Mouse (Mus musculus) intestine, postnatal 0 days (tissue): ENCODE data around the gene Fgf15. TPM values are rescaled to one million over a fixed set of nuclear protein-coding genes. Genes with fewer than 3 reads are reported as not detected.
"Not testable (repeated sequence)": the region's sequence is repeated elsewhere in the genome, so short reads cannot be mapped to it uniquely, and the experiment has no call there.

ENCODE experiments used
- ATAC-seq: fragments of 200-750 bp; cut with Nextera tagmentation; 2 replicates; pipeline ENCODE4 v1.8.0; 2017; ENCODE audit warnings: mild to moderate bottlenecking, moderate TSS enrichment, moderate library complexity
- H3K27ac ChIP-seq: fragments of 300-500 bp; sonication (generic); 2 replicates; pipeline ENCODE4 v1.5.1; 2014; ENCODE audit warnings: mild to moderate bottlenecking, low read depth, low read length, moderate library complexity
- H3K27me3 ChIP-seq: fragments of 300-500 bp; sonication (generic); replicated peaks from 2 replicates; pipeline ENCODE4 v1.6.1; 2014; ENCODE audit warnings: low read length, mixed read lengths; ENCODE audit not compliant: control insufficient read depth, insufficient read depth
- H3K36me3 ChIP-seq: fragments of 300-500 bp; sonication (generic); 2 replicates; pipeline ENCODE4 v1.6.1; 2014; ENCODE audit warnings: mild to moderate bottlenecking, moderate library complexity; ENCODE audit not compliant: control insufficient read depth, insufficient read depth
- H3K4me1 ChIP-seq: fragments of 300-500 bp; sonication (generic); replicated peaks from 2 replicates; pipeline ENCODE4 v1.6.1; 2014; ENCODE audit warnings: antibody characterized with exemption, low read length, mixed read lengths; ENCODE audit not compliant: control insufficient read depth, insufficient read depth
- H3K4me2 ChIP-seq: fragments of 300-500 bp; sonication (generic); replicated peaks from 2 replicates; pipeline ENCODE4 v1.6.1; 2014; ENCODE audit warnings: low read depth, mild to moderate bottlenecking, moderate library complexity
- H3K4me3 ChIP-seq: fragments of 300-500 bp; sonication (generic); 2 replicates; pipeline ENCODE4 v1.5.1; 2014; ENCODE audit warnings: low read depth, low read length
- H3K9ac ChIP-seq: fragments of 300-500 bp; sonication (generic); 2 replicates; pipeline ENCODE4 v1.6.1; 2014; ENCODE audit warnings: mild to moderate bottlenecking, low read depth, low read length
- H3K9me3 ChIP-seq: fragments of 300-500 bp; sonication (generic); 2 replicates; pipeline ENCODE4 v1.6.1; 2016; ENCODE audit warnings: mixed run types; ENCODE audit not compliant: control insufficient read depth
- CTCF ChIP-seq: sonication (generic); IDR thresholded peaks from 2 replicates; pipeline ENCODE4 v1.5.1; 2016; ENCODE audit warnings: low read depth, mild to moderate bottlenecking, control low read depth, antibody characterized with exemption, moderate library complexity
- WGBS: fragments of 180-500 bp; shearing (Covaris S2); extraction: QIAGEN DNeasy Blood & Tissue Kit; methylation state at CpG from one replicate; pipeline ENCODE4 v1.1.7; 2014; 5-methylcytosine and 5-hydroxymethylcytosine counted together
- polyA plus RNA-seq: library from polyadenylated mRNA; unstranded; fragments of >200 nt; fragmentation: Nextera tagmentation; extraction: Ambion mirVana; gene quantifications from 2 replicates; pipeline ENCODE4 v1.2.1, GENCODE M21; 2015

The Fgf15 gene
- polyA plus RNA-seq, 1 experiment from 2014 or later = 51.7 TPM

DNA sequence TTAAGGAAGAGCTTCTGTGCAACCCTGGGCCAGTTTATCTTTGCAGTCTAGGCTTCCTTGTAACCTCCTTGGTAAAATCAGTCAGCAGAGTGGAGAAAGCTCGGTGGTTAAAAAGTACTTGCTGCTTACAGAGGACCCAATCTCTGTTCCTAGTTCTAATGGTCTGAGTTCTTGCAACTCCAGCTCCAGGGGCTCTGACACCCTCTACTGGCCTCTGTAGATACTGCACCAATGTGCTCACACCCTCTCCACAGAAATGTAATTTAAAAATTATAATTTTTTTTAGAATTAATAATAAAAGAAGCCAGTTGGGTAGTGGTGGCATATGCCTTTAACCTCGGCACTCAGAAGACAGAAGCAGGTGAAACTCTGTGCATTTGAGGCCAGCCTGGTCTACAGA, 8.7 kb upstream of the Fgf15 start:
- Histone ChIP-seq H3K9me3 (no peaks in the 10 kb centered on the region), H3K4me1 (no peaks in the 10 kb centered on the region), H3K27me3 (no peaks in the 10 kb centered on the region; the same call in 1 of the 2 replicates), H3K27ac (no peak overlapping the region), H3K9ac (no peak overlapping the region), H3K36me3 (no peaks in the 10 kb centered on the region), H3K4me2 (no peak overlapping the region), H3K4me3 (no peak overlapping the region)
- ATAC-seq = no peak
- peak; percentile 46 for TF ChIP-seq CTCF
- 86% methylated on average over 2 of the region's 2 CpGs for WGBS

GRCm38 (mm10) chr7:144888564-144889299, 7.6 kb upstream of the Fgf15 start:
- Histone ChIP-seq H3K36me3 (no peaks in the 10 kb centered on the region), H3K27me3 (no peaks in the 10 kb centered on the region; the same call in 1 of the 2 replicates), H3K4me2 (no peak overlapping the region), H3K9me3 (no peaks in the 10 kb centered on the region), H3K27ac (no peak overlapping the region), H3K9ac (no peak overlapping the region), H3K4me1 (no peaks in the 10 kb centered on the region), H3K4me3 (no peak overlapping the region)
- ATAC-seq = no peak
- 15% methylated on average over 18 of the region's 18 CpGs for WGBS
- TF ChIP-seq CTCF = no peak

DNA sequence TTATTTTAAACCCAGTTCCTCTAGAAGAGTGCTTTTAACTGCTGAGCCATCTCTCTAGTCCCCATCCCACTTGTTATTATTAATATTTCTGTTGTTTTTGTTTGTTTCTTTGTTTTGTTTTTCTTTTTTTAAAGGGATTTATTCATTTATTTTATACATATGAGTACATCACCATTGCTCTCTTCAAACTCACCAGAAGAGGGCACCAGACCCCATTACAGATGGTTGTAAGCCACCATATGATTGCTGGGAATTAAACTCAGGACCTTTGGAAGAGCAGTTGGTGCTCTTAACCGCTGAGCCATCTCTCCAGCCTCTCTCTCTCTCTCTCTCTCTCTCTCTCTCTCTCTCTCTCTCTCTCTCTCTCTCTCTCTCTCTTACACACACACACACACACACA, 5.7 kb upstream of the Fgf15 start:
- H3K27ac ChIP-seq, H3K36me3 ChIP-seq, H3K4me2 ChIP-seq, H3K9ac ChIP-seq, H3K4me1 ChIP-seq, H3K9me3 ChIP-seq, H3K4me3 ChIP-seq, ATAC-seq: not testable (repeated sequence)
- WGBS = 100% methylated on average over 1 of the region's 1 CpGs
- TF ChIP-seq CTCF = peak; percentile 38; the same call in 1 of the 2 replicates
- peaks cover 15% of the 10 kb centered on the region for H3K27me3 ChIP-seq

DNA sequence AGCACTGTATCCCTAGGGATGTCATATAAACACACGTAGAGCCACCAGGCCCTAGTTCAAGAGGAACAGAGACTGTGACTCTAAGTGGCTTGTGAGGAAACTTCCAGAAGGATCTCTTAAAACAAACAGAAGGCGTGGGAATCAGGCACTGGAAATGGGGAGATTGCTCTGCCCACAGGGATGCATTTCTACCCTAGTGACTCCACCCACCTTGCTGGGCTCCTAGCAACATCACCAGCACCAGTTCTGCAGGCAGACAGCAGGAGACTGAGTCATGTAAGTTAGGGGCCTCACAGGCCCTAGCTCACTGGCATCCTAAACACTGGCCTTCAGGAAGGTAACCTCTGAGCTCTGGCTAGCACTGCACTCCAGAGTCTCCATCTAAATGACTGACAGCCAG, 4.5 kb upstream of the Fgf15 start:
- no peaks in the 10 kb centered on the region for H3K9me3 ChIP-seq
- no peak overlapping the region for H3K4me2 ChIP-seq
- peaks cover 27% of the 10 kb centered on the region for H3K27me3 ChIP-seq
- whole genome bisulfite sequencing = 61% methylated on average over 2 of the region's 2 CpGs
- no peak overlapping the region for H3K4me3 ChIP-seq
- TF ChIP-seq CTCF = no peak
- no peak overlapping the region for H3K9ac ChIP-seq
- peaks cover 7% of the 10 kb centered on the region; the same call in 1 of the 2 replicates for H3K4me1 ChIP-seq
- ATAC-seq = no peak
- H3K36me3 ChIP-seq = no peaks in the 10 kb centered on the region
- H3K27ac ChIP-seq = no peak overlapping the region

DNA sequence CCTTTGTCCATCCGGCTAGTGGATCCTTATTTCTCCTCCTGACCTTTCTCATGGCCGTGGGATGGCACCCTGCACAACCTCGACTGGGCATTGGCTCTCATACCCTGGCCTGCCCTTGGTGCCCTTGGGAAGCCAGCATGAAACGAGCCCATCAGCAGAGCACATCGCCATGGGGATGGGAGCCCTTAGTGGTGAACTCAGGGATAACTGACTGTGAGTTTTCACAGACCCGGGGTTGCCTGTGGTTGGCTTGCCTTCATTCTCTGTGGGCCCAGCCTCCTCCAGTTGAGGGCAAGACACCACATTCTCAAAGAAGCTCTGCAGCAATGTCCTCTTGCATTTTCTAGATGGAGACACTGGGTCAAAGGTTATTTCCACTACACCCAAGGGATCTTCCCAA, 4.0 kb upstream of the Fgf15 start:
- peaks cover 32% of the 10 kb centered on the region for H3K27me3 ChIP-seq
- no peak for ATAC-seq
- no peak overlapping the region for H3K27ac ChIP-seq
- 61% methylated on average over 6 of the region's 6 CpGs for WGBS
- H3K4me3 ChIP-seq = no peak overlapping the region
- no peak overlapping the region for H3K4me2 ChIP-seq
- 0 out of 2 replicates have a peak, but pooled peaks have one; percentile 8 for TF ChIP-seq CTCF
- no peak overlapping the region for H3K9ac ChIP-seq
- H3K36me3 ChIP-seq = no peaks in the 10 kb centered on the region
- H3K9me3 ChIP-seq = no peaks in the 10 kb centered on the region
- peaks cover 7% of the 10 kb centered on the region; the same call in 1 of the 2 replicates for H3K4me1 ChIP-seq

GRCm38 (mm10) chr7:144894191-144894590, 2.1 kb upstream of the Fgf15 start:
- Histone ChIP-seq H3K4me2 (peak overlapping the region; percentile 77; the same call in 1 of the 2 replicates), H3K4me3 (no peak overlapping the region), H3K9ac (no peak overlapping the region), H3K9me3 (no peaks in the 10 kb centered on the region), H3K4me1 (peaks cover 10% of the 10 kb centered on the region; the same call in 1 of the 2 replicates), H3K36me3 (no peaks in the 10 kb centered on the region), H3K27me3 (peaks cover 41% of the 10 kb centered on the region), H3K27ac (no peak overlapping the region)
- peak; percentile 62 for TF ChIP-seq CTCF
- 9% methylated on average over 5 of the region's 5 CpGs for WGBS
- no peak for ATAC-seq
